Mouse (Mus musculus) monocyte, adult 5-6 weeks (primary cell): ENCODE measurements around the gene Matn1. TPM values are rescaled to one million over a fixed set of nuclear protein-coding genes. Genes with fewer than 3 reads are reported as not detected.

ENCODE experiments used
- ATAC-seq: fragments of 153-309, 156-312 bp; replicated peaks from 2 replicates; pipeline ENCODE4 v1.8.0; 2017; ENCODE audit warnings: mild to moderate bottlenecking; ENCODE audit not compliant: low TSS enrichment, insufficient number of reproducible peaks, severe bottlenecking, poor library complexity, low FRiP score
- total RNA-seq: library from RNA; stranded (forward); fragments of 200-1000, 200-491, 200-594 nt; gene quantifications from 3 replicates; pipeline ENCODE4 v1.2.3, GENCODE M21; 2017

Gene Matn1
- 0.39 to 0.96 TPM in 2 of 3 replicates, not detected in the other for total RNA-seq

- no peak for ATAC-seq
Observed at GRCm38 (mm10) chr4:130944112-130944511, at the start of gene Matn1. Gene Matn1, plus strand, starts transcription at chr4:130944385.

DNA sequence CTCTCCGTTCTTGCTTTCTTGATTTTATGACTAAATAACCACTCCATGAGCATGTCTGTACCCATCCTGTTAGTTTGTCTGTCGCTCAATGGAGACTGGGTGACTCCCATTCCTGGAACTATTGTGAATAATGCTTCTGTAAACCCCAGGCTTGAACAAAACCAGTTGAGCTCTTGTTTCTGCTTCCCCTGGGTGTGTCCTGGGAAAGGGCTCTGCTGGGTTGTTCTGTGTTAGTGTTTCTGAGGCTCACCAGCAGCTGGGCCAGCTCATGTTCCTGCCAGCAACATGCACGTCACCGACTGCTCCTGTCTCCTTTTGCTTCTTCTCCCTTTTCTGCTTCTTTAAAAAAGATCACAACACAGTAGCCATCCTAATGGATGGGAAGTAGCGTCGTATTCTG lies 48.5 kb upstream of the Matn1 start:
- ATAC-seq, result no peak

- peak; percentile 71 for ATAC-seq
Observed at GRCm38 (mm10) chr4:130896372-130896771, 47.8 kb upstream of the Matn1 start.

DNA sequence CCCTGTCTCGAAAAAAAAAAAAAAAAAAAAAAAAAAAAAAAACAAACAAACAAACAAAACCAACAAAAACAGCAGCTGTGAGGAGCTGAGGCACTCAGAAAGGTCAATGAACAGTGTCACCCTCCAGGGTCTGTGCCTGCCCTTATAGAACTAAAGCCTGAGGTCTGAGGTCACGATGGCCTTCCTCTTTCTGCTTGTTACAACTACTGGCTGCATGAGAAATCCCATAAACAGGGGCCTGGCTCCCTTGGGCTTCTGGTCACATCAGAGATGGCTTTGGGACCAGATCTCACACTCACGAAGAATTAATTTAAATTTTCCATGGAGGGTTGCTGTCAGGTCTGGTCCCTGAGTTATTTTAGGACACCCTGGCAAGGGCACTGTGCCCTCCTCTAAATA lies 44.8 kb upstream of the Matn1 start:
- ATAC-seq, result peak; percentile 55

DNA sequence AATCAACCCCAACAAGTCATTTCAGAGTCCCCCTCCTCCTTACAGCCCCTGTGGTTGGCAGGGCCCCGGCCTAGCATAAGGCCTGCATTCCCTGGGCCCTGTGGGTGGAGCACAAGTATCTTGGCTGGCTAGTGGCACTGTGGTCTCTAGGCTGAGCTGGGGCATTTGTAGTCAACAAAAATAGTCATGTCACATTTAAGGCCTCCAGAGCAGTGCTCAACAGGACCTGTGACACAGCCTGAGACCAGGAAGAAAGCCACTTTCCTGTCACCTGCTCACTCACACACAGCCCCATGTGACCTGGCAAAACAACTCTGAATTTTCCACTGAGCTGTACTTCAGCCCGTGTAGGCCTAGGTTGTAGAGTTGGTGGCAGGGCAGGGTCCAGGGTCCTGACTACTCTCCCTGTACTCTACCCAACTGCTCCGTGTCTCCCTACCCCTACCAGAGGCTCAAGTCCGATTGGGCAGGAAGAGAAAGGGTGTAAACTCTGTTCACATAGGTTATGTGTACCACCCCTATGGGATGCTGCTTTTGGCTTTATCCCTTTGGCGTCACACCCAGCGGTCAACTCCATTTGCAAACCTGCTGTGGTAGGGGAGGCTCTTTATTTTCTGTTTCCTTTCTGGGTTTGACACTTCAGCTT lies 44.3 kb upstream of the Matn1 start:
- ATAC-seq, result peak; percentile 20; the same call in 1 of the 2 replicates

DNA sequence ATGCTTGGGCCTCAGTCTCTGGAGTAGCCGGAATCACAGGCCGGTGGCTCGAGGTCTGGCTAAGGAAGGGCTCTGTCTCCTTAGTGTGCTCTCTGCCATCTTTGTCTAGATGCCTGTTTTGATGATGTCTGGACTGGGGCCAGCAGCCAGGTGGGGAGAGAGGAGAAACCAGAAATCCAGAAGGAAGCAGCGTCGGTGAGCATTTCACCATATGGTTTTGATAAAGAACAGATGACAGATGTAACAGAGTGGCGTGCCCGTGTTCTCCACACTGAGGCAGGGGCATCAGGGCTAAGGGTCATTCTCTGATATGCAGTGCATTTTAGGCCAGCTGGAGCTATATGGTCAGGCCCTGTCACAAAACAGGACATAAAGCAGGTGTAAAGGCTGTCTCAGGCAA lies 43.4 kb upstream of the Matn1 start:
- no peak for ATAC-seq

GRCm38 (mm10) chr4:130902289-130902781 lies 41.9 kb upstream of the Matn1 start:
- ATAC-seq, result peak; percentile 68

DNA sequence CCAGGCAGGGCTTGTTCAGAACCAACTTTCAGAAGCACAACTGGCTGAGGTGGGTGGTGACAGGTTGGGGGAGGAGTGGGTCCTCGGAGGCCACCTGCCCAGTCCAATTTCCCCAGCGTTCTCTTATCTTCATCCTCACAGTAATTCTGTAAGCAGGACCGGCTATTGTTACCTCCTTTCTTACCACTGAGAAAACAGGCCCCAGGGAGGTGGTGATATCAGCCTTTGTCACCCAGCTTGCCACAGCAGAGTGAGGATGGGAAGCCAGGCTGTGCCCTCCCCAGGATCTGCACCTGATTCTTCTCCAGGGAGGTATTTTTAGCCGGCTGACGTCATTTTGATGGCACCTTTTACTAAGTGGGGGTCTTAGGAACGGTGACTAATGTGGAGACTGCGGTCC lies 39.2 kb upstream of the Matn1 start:
- no peak for ATAC-seq

GRCm38 (mm10) chr4:130905882-130906281 lies 38.3 kb upstream of the Matn1 start:
- no peak for ATAC-seq

- no peak for ATAC-seq
Observed at GRCm38 (mm10) chr4:130906296-130906695, 37.9 kb upstream of the Matn1 start.

DNA sequence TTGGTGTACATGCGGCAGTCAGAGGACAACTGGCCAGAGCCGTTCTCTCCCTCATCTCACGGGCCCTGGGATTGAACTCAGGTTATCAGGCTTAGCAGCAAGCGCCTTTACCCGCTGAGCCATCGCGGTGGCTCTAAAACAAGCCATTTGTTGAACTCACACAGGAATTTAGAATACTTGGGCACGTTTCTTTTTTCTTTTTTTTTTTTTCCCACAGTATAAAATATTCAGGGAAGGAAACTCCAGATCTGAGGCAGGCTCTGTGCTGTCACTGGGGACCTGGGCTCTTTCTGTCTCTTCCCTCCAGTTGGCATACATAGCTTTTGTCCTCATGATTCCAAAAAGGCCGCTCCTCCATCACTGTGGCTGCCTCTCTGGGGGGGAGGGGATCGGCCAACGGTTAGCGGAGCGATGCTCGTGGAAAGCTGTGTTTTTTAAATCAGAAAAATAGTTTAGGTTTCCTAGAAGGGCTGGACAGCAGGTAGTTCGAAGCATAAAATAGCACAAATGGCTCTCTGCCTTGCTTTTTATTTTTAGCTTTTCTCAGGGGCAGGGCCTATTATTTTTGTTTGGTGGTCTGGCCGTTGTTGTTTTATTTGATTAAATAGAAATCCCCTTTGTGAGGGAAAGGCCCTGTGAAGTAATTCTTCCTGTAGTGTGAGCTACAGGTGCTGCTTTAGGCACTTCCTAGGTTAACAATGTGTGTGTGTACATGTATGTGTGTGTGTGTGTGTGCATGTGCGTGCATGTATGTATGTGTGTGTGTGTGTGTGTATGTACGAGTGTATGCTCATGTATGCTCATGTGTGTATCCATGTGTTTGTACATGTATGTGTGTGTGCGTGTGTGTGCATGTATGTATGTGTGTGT lies 36.8 kb upstream of the Matn1 start:
- no peak for ATAC-seq

- no peak for ATAC-seq
Observed at GRCm38 (mm10) chr4:130908133-130908532, 36.1 kb upstream of the Matn1 start.

DNA sequence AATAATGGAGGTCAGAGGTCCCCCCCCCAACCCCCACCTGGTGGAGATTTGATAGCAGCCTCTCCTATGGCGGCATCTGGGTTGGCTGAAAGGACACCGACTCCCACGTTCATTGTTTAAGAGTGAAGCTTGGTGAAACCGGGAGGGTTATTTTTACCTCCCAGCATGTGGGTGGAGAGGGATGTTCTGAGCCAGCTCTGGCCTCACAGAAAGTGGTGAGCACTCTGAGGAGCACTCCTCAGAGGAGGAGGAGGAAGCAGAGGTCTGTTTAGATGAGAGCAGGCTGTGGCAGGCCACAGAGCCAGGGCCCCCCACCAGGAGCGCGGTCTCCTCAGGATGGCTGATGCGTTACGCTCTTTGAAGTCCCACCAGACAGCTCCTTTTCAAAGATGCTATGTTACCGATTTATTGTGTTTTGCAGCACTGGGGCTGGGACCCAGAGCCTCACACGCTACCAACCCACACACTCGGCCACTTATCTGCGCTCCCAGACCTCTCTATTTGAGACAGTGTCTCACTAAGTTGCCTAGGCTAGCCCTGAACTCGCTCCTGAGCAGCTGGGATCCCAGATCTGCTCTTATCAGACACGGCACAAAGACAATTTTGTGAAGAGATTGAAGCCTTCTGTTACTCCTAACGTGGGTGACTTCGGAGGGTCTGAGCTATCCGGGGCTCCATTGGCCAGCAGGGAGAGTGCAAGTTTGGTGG lies 34.9 kb upstream of the Matn1 start:
- ATAC-seq, result no peak

DNA sequence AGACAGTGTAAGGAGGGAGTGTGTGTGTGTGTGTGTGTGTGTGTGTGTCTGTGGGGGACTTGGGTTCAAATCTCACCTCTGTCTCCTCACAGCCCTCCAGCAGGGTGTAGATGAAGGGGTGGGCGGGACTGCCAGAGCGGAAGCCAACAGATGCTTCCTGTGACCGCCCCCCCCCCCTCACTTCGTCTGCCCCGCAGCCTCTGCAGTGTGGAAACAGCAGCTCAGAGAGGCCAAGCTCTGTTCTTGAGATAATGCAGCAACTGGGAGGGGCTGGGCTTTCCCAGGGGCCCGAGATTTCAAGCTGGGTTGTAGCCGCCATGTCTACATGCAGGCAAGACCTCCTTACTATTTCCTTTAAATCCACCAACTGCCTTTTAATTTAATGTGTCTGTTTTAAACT lies 33.5 kb upstream of the Matn1 start:
- no peak for ATAC-seq

DNA sequence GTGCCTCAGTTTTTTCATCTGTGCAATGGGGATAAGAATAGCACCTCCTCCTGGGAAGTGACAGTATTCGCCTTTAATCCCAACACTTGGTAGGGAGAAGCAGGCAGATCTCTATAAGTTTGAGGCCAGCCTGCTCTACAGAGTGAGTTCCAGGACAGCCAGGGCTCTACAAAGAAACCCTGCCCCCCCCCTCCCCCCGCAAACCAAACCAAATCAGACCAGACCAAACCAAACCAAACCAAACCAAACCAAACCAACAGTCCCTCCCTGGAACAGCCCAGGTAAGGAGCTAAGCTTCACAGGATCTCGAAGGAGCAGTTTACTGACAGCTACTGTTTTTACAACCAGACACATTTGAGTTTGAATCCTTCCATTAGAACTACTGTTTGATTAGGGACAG lies 31.6 kb upstream of the Matn1 start:
- ATAC-seq, result no peak

- peak; percentile 64 for ATAC-seq
Observed at GRCm38 (mm10) chr4:130913077-130913476, 31.1 kb upstream of the Matn1 start, which contains the start of gene Laptm5. Gene Laptm5, plus strand, starts transcription at chr4:130913125.

DNA sequence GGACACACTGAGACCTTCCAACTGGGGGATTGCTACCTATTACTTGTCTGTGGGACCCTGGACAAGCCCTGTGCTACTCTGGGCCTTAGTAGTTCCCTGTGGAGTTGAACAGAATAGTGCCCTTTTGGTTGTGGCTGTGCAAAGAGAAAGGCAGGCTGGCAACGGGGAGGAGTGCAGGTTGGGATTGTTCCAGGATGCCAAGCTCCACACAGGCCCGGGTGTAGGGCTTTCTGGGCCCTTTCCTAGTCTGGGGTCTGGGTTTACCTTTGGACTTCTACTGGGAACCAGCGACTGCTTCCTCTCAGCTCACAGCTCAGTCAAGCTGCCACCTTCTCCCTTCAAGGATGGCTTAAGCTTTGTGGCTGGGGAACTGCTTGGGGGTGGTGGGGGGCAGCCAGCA lies 30.7 kb upstream of the Matn1 start:
- 0 out of 2 replicates have a peak, but pooled peaks have one; percentile 0 for ATAC-seq

- ATAC-seq, result peak; percentile 61
Observed at GRCm38 (mm10) chr4:130914011-130914410, 30.2 kb upstream of the Matn1 start.

- no peak for ATAC-seq
Observed at GRCm38 (mm10) chr4:130914527-130914926, 29.7 kb upstream of the Matn1 start.
